Mouse (Mus musculus): Measurements from ENCODE around the gene Eif4enif1. TPM values are rescaled to one million over a fixed set of nuclear protein-coding genes. Genes with fewer than 3 reads are reported as not detected.

Eif4enif1 gene
- polyA plus RNA-seq (2012; rRNA removed), result 26.2 and 27.7 TPM in 2 replicates

GRCm38 (mm10) chr11:3202231-3202701 is at the start of gene Eif4enif1:
Gene Eif4enif1 (plus strand): TSS chr11:3202392.

GRCm38 (mm10) chr11:3193363-3193762 is 8.8 kb upstream of the Eif4enif1 start, which contains the start of gene Sfi1:
Gene Sfi1 (minus strand): TSS chr11:3193463.

DNA sequence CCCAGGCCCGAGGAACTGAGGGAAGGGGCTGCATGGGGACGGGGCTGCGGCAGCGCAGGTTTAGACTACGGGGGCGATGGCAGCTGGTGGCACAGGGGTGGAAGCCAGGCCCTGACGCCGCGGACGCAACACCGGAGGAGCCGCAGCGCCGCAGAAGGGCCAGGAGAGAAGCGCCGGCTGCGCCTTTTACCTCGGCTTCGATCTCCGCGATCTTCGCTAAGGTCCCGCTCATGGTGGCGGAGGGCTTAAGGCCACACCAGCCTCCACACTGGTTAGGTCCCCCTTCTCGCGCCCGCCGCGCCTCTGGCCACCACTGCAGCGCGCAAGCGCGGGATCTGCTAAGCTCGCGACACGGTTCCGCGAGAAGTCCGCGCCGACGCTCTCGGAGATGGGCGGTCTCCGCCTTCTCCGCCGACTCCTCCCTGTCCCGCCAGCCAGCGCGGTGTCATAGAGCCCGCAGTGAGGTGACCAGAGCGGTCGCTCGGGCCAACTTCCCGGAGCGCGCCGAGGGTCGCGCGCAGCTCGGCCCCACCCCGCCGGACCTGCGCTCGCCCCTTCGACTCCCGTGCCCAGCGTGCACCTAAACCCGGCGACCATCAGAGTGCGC is 64.0 kb downstream of the Eif4enif1 start, which contains the start of gene Drg1:
Drg1 (minus strand) TSS at position 337 of the 607 bp plus-strand sequence.

DNA sequence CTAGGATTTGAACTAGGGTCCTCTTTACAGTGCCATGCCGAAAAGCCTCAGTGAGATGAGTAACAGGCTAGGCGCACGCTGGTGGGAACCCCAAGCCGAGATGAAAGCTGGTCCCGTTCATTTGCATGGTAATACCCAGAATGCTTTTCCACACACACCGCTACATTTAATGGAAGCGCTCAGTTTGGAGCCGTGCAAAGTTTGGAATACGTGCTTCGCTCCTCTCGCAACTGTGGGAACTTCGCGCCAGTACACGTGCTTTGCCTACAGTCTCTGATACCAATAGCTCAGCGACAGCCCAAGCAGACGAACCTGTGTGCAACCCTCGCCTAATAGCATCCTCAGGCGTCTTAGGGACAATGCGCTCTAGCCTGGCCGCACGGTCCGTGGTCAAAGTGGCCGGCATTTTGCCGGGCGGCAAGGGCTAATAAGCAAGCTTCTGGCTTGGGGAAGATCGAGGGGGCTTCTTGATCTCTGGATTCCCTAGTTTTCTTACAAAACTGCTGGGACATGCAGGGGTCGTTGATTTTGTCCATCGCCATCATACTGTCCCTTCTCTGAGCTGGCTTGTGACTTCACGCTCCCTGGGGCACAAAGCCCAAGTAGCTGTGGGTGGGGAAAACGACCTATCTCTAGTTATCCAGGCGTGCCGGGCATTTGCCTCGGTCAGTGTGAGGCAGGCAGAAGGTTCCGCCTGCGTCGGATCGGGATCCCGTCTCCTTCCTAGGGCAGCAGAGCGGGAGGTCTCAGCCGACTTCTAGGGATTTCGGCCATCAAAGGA is 86.5 kb downstream of the Eif4enif1 start, which contains the start of gene Patz1:
Patz1 (plus strand) TSS at position 354 of the 781 bp plus-strand sequence.

Other genes starting within 250 kb of the Eif4enif1 start
- 5.4 and 6.8 TPM in 2 replicates for gene Sfi1, start 8.9 kb upstream of the Eif4enif1 start, polyA plus RNA-seq (2012; rRNA removed)
- 31.8 and 32.1 TPM in 2 replicates for gene Drg1, start 64.0 kb downstream of the Eif4enif1 start, polyA plus RNA-seq (2012; rRNA removed)
- gene Patz1, start 86.5 kb downstream of the Eif4enif1 start, polyA plus RNA-seq (2012; rRNA removed), result 10.9 and 12.1 TPM in 2 replicates
- gene Pik3ip1, start 128.0 kb downstream of the Eif4enif1 start, polyA plus RNA-seq (2012; rRNA removed), result 1.7 and 1.8 TPM in 2 replicates
- gene Limk2, start 206.8 kb downstream of the Eif4enif1 start, polyA plus RNA-seq (2012; rRNA removed), result 7.5 and 8.3 TPM in 2 replicates
- 10.4 and 11.3 TPM in 2 replicates for gene Rnf185, start 250.0 kb downstream of the Eif4enif1 start, polyA plus RNA-seq (2012; rRNA removed)

All from liver, embryonic 18 days (tissue).